ENCODE assay signal across 9 mouse cellular contexts in the genomic region with DNA sequence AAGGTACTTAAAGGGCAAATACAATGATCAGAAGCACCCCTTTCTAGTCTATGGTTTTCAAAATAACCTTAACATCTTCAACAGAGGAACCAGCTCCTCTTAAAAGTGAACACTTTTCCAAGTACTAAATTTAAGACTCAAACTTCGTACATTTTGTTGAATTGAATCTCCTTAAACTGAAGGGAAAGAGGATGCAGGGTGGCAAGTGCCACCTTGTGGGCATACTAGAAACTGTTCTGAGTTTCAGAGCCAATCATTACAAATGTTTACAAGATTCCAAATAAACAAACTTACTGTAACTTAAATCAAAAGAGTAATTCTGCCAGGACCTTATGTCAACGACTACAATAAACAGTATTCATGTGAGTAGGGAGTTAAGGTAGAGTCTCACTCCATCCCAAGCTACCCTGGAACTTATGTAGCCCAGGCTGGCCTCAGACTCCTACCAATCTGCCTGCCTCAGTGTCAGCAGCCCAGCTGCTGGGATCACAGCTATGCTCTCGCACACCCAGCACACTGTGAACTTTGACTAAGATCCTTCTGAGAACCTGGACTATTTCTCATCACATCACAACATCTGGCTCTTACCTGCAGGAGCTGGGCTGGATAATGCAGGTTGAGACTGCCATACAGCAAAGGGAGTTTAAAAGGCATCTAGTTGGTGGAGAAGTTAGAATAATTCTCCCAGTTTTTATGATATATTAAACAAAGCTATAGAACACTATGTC. TPM values are rescaled to one million over a fixed set of nuclear protein-coding genes. Genes with fewer than 3 reads are reported as not detected.
A peak's percentile ranks its signal among the peaks of the same experiment; 100 is the strongest.
DNase-seq lines count a peak whose midpoint lies in the region; ATAC-seq and TF ChIP-seq lines count a peak whose summit lies in the region.
"Had no signal": no experiment of that assay in that cellular context is flagged by ENCODE, and none has a peak within 500 bp of the region (broad histone marks: within the 10 kb centered on the region; RNA-seq: fewer than 3 reads in every experiment).

No protein-coding gene starts in this region.

- TF ChIP-seq CTCF in heart, postnatal 0 days (IDR thresholded peaks at IDR 0.05; ENCODE audit: low read depth), result peak; percentile 81
- peak; percentile 86 for TF ChIP-seq CTCF in stomach, postnatal 0 days (IDR thresholded peaks at IDR 0.05; ENCODE audit: low read depth)

- H3K4me3 ChIP-seq in heart, postnatal 0 days (ENCODE audit: low read depth, low read length), result no peak overlapping the region
- no peak overlapping the region for H3K4me3 ChIP-seq in heart, embryonic 12.5 days
- no peak overlapping the region for H3K4me3 ChIP-seq in stomach, postnatal 0 days (ENCODE audit: low read depth, low read length)
- H3K4me3 ChIP-seq in hindbrain, embryonic 11.5 days (ENCODE audit: low read depth, low read length), result no peak overlapping the region
- H3K4me3 ChIP-seq: limb, embryonic 13.5 days had no signal

- H3K36me3 ChIP-seq in heart, postnatal 0 days (replicated peaks; ENCODE audit: control insufficient read depth, insufficient read depth, low read length), result no peaks in the 10 kb centered on the region
- H3K36me3 ChIP-seq in heart, embryonic 12.5 days, result no peaks in the 10 kb centered on the region
- no peaks in the 10 kb centered on the region for H3K36me3 ChIP-seq in stomach, postnatal 0 days (ENCODE audit: control insufficient read depth, insufficient read depth, low read length)
- no peaks in the 10 kb centered on the region for H3K36me3 ChIP-seq in hindbrain, embryonic 11.5 days (ENCODE audit: control insufficient read depth, insufficient read depth, low read length)
- H3K36me3 ChIP-seq: limb, embryonic 13.5 days had no signal

- 44% methylated on average over 3 of the region's 3 CpGs for WGBS in heart, postnatal 0 days
- 53% methylated on average over 3 of the region's 3 CpGs for WGBS in heart, embryonic 12.5 days
- 39% methylated on average over 3 of the region's 3 CpGs for WGBS in stomach, postnatal 0 days
- WGBS in hindbrain, embryonic 11.5 days, result 68% methylated on average over 3 of the region's 3 CpGs

- H3K4me1 ChIP-seq in heart, postnatal 0 days (ENCODE audit: control insufficient read depth, insufficient read depth), result no peaks in the 10 kb centered on the region
- 0 out of 2 replicates have a peak, but pooled peaks cover 2% of the 10 kb centered on the region for H3K4me1 ChIP-seq in heart, embryonic 12.5 days (replicated peaks)
- no peaks in the 10 kb centered on the region for H3K4me1 ChIP-seq in stomach, postnatal 0 days (replicated peaks; ENCODE audit: control insufficient read depth, insufficient read depth)
- no peaks in the 10 kb centered on the region for H3K4me1 ChIP-seq in hindbrain, embryonic 11.5 days (replicated peaks; ENCODE audit: control insufficient read depth, insufficient read depth, low read length)
- H3K4me1 ChIP-seq: limb, embryonic 13.5 days had no signal

- no peak overlapping the region for H3K4me2 ChIP-seq in heart, postnatal 0 days (ENCODE audit: low read depth, low read length)
- H3K4me2 ChIP-seq in heart, embryonic 12.5 days, result no peak overlapping the region
- H3K4me2 ChIP-seq in stomach, postnatal 0 days (replicated peaks; ENCODE audit: low read depth), result no peak overlapping the region
- no peak overlapping the region for H3K4me2 ChIP-seq in hindbrain, embryonic 11.5 days (replicated peaks; ENCODE audit: low read depth, low read length)
- H3K4me2 ChIP-seq: limb, embryonic 13.5 days had no signal

- no peaks in the 10 kb centered on the region for H3K27me3 ChIP-seq in heart, postnatal 0 days (ENCODE audit: control insufficient read depth, insufficient read depth, low read length)
- H3K27me3 ChIP-seq in heart, embryonic 12.5 days (replicated peaks), result no peaks in the 10 kb centered on the region
- no peaks in the 10 kb centered on the region for H3K27me3 ChIP-seq in stomach, postnatal 0 days (ENCODE audit: control insufficient read depth, insufficient read depth, low read length)
- no peaks in the 10 kb centered on the region for H3K27me3 ChIP-seq in hindbrain, embryonic 11.5 days (ENCODE audit: control insufficient read depth, insufficient read depth, low read length)
- H3K27me3 ChIP-seq: limb, embryonic 13.5 days had no signal

- peak; percentile 48 for DNase-seq in heart, postnatal 0 days (ENCODE audit: low spot score)
- DNase-seq in right cerebral cortex, adult 18-20 months, result peak; percentile 34
- DNase-seq in right cerebral cortex, postnatal 25 days, result no peak
- DNase-seq in kidney, postnatal 14 days, result peak; percentile 59
- no peak for DNase-seq in stomach, postnatal 0 days (ENCODE audit: low spot score)
- no peak for DNase-seq in hindbrain, embryonic 11.5 days (ENCODE audit: low spot score)

- no peak overlapping the region for H3K9ac ChIP-seq in heart, postnatal 0 days (replicated peaks; ENCODE audit: low read depth, low read length)
- no peak overlapping the region for H3K9ac ChIP-seq in heart, embryonic 12.5 days
- H3K9ac ChIP-seq in stomach, postnatal 0 days (ENCODE audit: low read length), result no peak overlapping the region
- no peak overlapping the region for H3K9ac ChIP-seq in hindbrain, embryonic 11.5 days (ENCODE audit: low read depth, low read length)
- H3K9ac ChIP-seq: limb, embryonic 13.5 days had no signal

- no peak for ATAC-seq in heart, postnatal 0 days (ENCODE audit: insufficient read depth, low read depth)
- ATAC-seq in heart, embryonic 12.5 days (ENCODE audit: insufficient number of reproducible peaks, low FRiP score), result no peak
- ATAC-seq in stomach, postnatal 0 days (ENCODE audit: low FRiP score, low TSS enrichment), result no peak
- no peak for ATAC-seq in hindbrain, embryonic 11.5 days (ENCODE audit: low FRiP score)
- ATAC-seq in megakaryocyte-erythroid progenitor cell, adult 5-6 weeks (replicated peaks; ENCODE audit: low FRiP score, low TSS enrichment, poor library complexity, severe bottlenecking), result no peak; the same call in 1 of the 2 replicates

- H3K9me3 ChIP-seq in heart, postnatal 0 days (replicated peaks; ENCODE audit: control insufficient read depth, low read length), result no peaks in the 10 kb centered on the region
- H3K9me3 ChIP-seq in heart, embryonic 12.5 days (replicated peaks), result no peaks in the 10 kb centered on the region
- H3K9me3 ChIP-seq in stomach, postnatal 0 days (ENCODE audit: control insufficient read depth, low read length), result no peaks in the 10 kb centered on the region
- H3K9me3 ChIP-seq in hindbrain, embryonic 11.5 days (ENCODE audit: control insufficient read depth, low read length), result no peaks in the 10 kb centered on the region
- H3K9me3 ChIP-seq: limb, embryonic 13.5 days had no signal

- TF ChIP-seq EP300 in heart, postnatal 0 days (IDR thresholded peaks at IDR 0.05; ENCODE audit: low read depth), result no peak
- TF ChIP-seq EP300 in stomach, postnatal 0 days (optimal IDR thresholded peaks at IDR 0.05), result no peak

- H3K27ac ChIP-seq in heart, postnatal 0 days (ENCODE audit: low read depth), result no peak overlapping the region
- no peak overlapping the region for H3K27ac ChIP-seq in heart, embryonic 12.5 days (ENCODE audit: poor library complexity, severe bottlenecking)
- H3K27ac ChIP-seq in stomach, postnatal 0 days (replicated peaks), result no peak overlapping the region
- no peak overlapping the region for H3K27ac ChIP-seq in hindbrain, embryonic 11.5 days (ENCODE audit: low read depth, low read length)
- H3K27ac ChIP-seq: limb, embryonic 13.5 days had no signal

RNA-seq across cellular contexts. Expression of gene Chn1, which starts 29.3 kb away (rescaled TPM):
- total RNA-seq in heart, postnatal 0 days (2014; rRNA removed; ENCODE audit: low replicate concordance), result 29.6 and 64.3 TPM in 2 replicates
- 18.5 and 18.6 TPM in 2 replicates for polyA plus RNA-seq in heart, postnatal 0 days (2015; fragmentation: Nextera tagmentation; extraction: Ambion mirVana)
- 14.4 and 21.0 TPM in 2 replicates for polyA plus RNA-seq in heart, embryonic 12.5 days (2016; fragmentation: Nextera tagmentation; extraction: Ambion mirVana)
- polyA plus RNA-seq in stomach, postnatal 0 days (2015; fragmentation: Nextera tagmentation; extraction: Ambion mirVana), result 7.4 and 9.4 TPM in 2 replicates
- polyA plus RNA-seq in hindbrain, embryonic 11.5 days (2014; fragmentation: Nextera tagmentation; extraction: Ambion mirVana), result 87.5 and 90.3 TPM in 2 replicates
- 1.2 TPM in 1 of 2 replicates, not detected in the other for total RNA-seq in megakaryocyte-erythroid progenitor cell, adult 5-6 weeks (2014; fragmentation: Nextera tagmentation)
- total RNA-seq in megakaryocyte-erythroid progenitor cell, adult 5-6 weeks (2017), result not detected in 2 replicates

Comparison
In these comparisons a context has a peak if more than half of its experiments do, and no peak if none do; other contexts are left out.
1. DNase-seq: peak in heart, postnatal 0 days (single experiment), right cerebral cortex, adult 18-20 months (single experiment) and kidney, postnatal 14 days (single experiment); none in right cerebral cortex, postnatal 25 days (single experiment), stomach, postnatal 0 days (single experiment) and hindbrain, embryonic 11.5 days (single experiment).